Mouse (Mus musculus) hindbrain, embryonic 12.5 days (tissue): ENCODE results near the gene Pknox1. TPM values are rescaled to one million over a fixed set of nuclear protein-coding genes. Genes with fewer than 3 reads are reported as not detected.
A peak's percentile ranks its signal among the peaks of the same experiment; 100 is the strongest.

ENCODE experiments used
- ATAC-seq: fragments of 200-750 bp; cut with Nextera tagmentation; 2 replicates; pipeline ENCODE4 v1.8.0; 2017; ENCODE audit warnings: moderate TSS enrichment; ENCODE audit not compliant: low FRiP score
- H3K27ac ChIP-seq: fragments of 300-500 bp; sonication (generic); 2 replicates; pipeline ENCODE4 v1.5.1; 2016; ENCODE audit warnings: mild to moderate bottlenecking
- H3K27me3 ChIP-seq: fragments of 300-500 bp; sonication (generic); 2 replicates; pipeline ENCODE4 v1.6.1; 2016; ENCODE audit warnings: mild to moderate bottlenecking
- H3K36me3 ChIP-seq: fragments of 300-500 bp; sonication (generic); 2 replicates; pipeline ENCODE4 v1.6.1; 2016; ENCODE audit warnings: mild to moderate bottlenecking
- H3K4me1 ChIP-seq: fragments of 300-500 bp; sonication (generic); 2 replicates; pipeline ENCODE4 v1.6.1; 2016
- H3K4me2 ChIP-seq: fragments of 300-500 bp; sonication (generic); replicated peaks from 2 replicates; pipeline ENCODE4 v1.6.1; 2016; ENCODE audit warnings: mild to moderate bottlenecking
- H3K4me3 ChIP-seq: fragments of 300-500 bp; sonication (generic); 2 replicates; pipeline ENCODE4 v1.5.1; 2016; ENCODE audit warnings: mild to moderate bottlenecking
- H3K9ac ChIP-seq: fragments of 300-500 bp; sonication (generic); 2 replicates; pipeline ENCODE4 v1.6.1; 2016; ENCODE audit warnings: mild to moderate bottlenecking, moderate library complexity
- H3K9me3 ChIP-seq: fragments of 300-500 bp; sonication (generic); replicated peaks from 2 replicates; pipeline ENCODE4 v1.6.1; 2016; ENCODE audit warnings: mild to moderate bottlenecking
- WGBS: fragments of 180-500 bp; shearing (Covaris S2); methylation state at CpG from one replicate; pipeline ENCODE4 v1.1.7; 2016; 5-methylcytosine and 5-hydroxymethylcytosine counted together
- polyA plus RNA-seq: library from polyadenylated mRNA; unstranded; fragments of >200 nt; fragmentation: Nextera tagmentation; extraction: Ambion mirVana; gene quantifications from 2 replicates; pipeline ENCODE4 v1.2.1, GENCODE M21; 2016

Pknox1 gene
- polyA plus RNA-seq, 1 experiment from 2014 or later, result 39.8 TPM

DNA sequence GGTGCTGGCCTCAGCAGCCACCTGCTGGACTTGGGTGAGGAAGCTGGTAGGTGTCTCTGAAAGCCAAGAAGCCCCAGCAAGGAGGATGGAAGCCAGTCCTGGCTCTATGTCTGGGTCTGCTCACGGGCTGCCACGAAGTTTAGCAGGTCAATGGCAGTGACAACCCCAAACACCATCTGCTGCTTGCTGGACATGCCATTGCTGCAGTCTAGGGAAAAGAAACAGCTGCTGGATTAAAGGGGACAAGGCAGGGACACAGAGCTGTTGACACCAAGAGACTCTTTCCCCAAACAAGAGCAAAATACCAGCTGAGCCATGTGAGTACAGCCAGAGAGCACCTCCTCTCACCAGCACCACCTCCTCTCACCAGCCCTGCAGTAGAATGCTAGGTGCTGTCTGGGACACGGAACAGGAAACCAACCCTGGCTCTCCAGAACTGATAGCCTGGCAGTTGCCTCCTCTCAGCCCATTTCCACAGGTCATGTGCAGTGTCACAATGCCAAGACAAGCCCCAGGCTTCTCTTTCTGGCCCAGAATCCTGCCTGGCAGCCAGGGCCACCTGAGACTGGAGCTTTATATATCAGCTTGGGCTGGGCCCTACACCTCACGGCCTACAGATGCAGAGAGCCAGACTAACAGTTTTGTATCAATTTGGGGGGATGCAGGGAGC is 48.7 kb downstream of the Pknox1 start:
- 86% methylated on average over 4 of the region's 4 CpGs for WGBS
- no peak for ATAC-seq

DNA sequence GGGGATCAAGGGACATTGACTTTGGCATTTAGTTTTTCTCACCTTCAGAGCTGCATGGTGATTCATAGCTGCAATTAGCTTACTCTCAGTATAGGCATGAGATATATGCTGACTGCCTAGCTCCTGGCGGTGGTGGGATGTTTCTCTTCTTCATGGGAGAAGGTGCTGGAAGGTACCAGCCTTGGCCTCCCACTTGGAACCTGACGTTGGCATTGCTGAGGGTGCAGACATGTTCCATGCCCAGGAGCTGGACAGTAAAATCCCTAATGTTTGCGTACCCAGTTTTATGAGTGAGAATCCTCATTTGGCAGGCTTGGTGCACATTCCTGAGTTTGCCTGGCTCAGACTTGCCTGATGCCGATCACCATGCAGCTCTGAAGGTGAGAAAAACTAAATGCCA is 58.6 kb downstream of the Pknox1 start:
- Histone ChIP-seq H3K9me3 (no peaks in the 10 kb centered on the region), H3K4me1 (no peaks in the 10 kb centered on the region), H3K4me3 (no peak overlapping the region), H3K4me2 (no peak overlapping the region), H3K27me3 (no peaks in the 10 kb centered on the region), H3K27ac (no peak overlapping the region), H3K36me3 (no peaks in the 10 kb centered on the region), H3K9ac (no peak overlapping the region)
- ATAC-seq, result no peak
- 88% methylated on average over 4 of the region's 4 CpGs for WGBS

More for the DNA sequence above, 48.7 kb downstream of the Pknox1 start:
- Histone ChIP-seq H3K4me3 (no peak overlapping the region), H3K4me1 (0 out of 2 replicates have a peak, but pooled peaks cover 2% of the 10 kb centered on the region), H3K27ac (no peak overlapping the region), H3K27me3 (no peaks in the 10 kb centered on the region), H3K4me2 (no peak overlapping the region), H3K9ac (no peak overlapping the region), H3K9me3 (no peaks in the 10 kb centered on the region), H3K36me3 (no peaks in the 10 kb centered on the region)

DNA sequence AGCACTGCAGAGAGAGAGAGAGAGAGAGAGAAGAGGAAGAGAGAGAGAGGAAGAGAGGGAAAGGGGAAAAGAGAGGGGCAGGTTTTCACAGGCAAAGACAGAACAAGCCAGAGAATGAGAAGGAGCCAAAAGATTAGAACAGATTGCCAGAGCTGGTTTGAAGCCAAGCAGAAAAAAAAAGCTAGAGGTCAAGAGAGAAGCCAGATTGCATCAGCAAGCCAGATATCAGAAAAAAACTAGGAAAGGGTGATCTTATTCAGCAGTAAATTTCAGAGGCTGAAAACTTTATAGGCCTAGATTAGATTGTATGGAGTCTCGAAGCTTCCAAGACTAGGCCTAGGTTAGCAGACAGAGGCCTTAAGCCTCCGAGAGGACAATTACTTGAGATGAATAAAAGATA is 63.4 kb downstream of the Pknox1 start:
- Histone ChIP-seq H3K36me3 (no peaks in the 10 kb centered on the region), H3K4me2 (no peak overlapping the region), H3K27me3 (no peaks in the 10 kb centered on the region), H3K9me3 (no peaks in the 10 kb centered on the region), H3K27ac (no peak overlapping the region), H3K4me3 (no peak overlapping the region), H3K9ac (no peak overlapping the region), H3K4me1 (no peaks in the 10 kb centered on the region)
- WGBS, result 93% methylated on average over 2 of the region's 2 CpGs
- no peak for ATAC-seq

DNA sequence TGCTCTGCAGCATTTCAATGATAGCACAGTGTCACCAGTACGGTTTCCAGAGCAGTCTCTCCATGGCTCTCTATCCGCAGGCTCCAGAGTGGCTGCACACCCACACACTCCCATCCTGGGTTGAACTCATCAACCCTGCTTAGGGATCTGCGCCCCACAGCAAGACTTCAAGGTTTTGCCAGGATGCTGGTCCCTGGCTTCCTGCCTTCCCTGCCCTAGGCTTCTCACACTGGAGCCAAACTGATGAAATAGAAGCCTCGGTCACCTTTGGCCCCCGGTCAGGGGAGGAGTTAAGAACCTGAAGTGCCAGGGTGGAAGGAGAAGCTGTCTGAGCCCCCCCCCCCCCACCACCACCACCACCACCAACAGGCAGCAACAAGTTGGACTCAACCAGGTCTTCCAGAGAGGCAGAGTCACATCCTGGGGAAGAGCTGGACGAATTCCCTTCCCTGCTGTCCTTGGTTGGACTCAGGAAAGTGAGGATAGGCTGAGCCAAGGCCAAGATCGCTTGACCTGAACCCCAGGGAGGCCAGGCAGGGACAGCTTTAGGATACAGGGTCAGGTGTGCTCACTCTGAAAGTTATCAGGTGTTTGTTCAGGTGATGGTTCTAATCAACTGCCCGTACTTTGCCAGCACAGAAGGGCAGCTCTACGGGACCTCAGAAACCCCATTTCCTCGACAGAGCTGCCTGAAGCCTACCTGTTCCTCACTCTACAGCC is 66.7 kb downstream of the Pknox1 start:
- Histone ChIP-seq H3K27ac (no peak overlapping the region), H3K27me3 (peaks cover 17% of the 10 kb centered on the region), H3K4me2 (no peak overlapping the region), H3K4me3 (no peak overlapping the region), H3K9ac (no peak overlapping the region), H3K4me1 (peaks cover 2% of the 10 kb centered on the region), H3K36me3 (no peaks in the 10 kb centered on the region), H3K9me3 (no peaks in the 10 kb centered on the region)
- 79% methylated on average over 10 of the region's 10 CpGs for WGBS
- ATAC-seq, result no peak

GRCm38 (mm10) chr17:31633007-31633406 is 68.5 kb downstream of the Pknox1 start:
- H3K4me3 ChIP-seq, result no peak overlapping the region
- no peaks in the 10 kb centered on the region for H3K9me3 ChIP-seq
- WGBS, result 63% methylated on average over 6 of the region's 6 CpGs
- H3K9ac ChIP-seq, result no peak overlapping the region
- H3K36me3 ChIP-seq, result no peaks in the 10 kb centered on the region
- H3K4me2 ChIP-seq, result no peak overlapping the region
- no peak for ATAC-seq
- H3K4me1 ChIP-seq, result peaks cover 17% of the 10 kb centered on the region
- peaks cover 34% of the 10 kb centered on the region for H3K27me3 ChIP-seq
- H3K27ac ChIP-seq, result no peak overlapping the region

GRCm38 (mm10) chr17:31634896-31635295 is 70.4 kb downstream of the Pknox1 start:
- no peaks in the 10 kb centered on the region for H3K36me3 ChIP-seq
- no peak overlapping the region for H3K9ac ChIP-seq
- 73% methylated on average over 5 of the region's 5 CpGs for WGBS
- peaks cover 34% of the 10 kb centered on the region for H3K27me3 ChIP-seq
- H3K9me3 ChIP-seq, result no peaks in the 10 kb centered on the region
- H3K4me2 ChIP-seq, result no peak overlapping the region
- H3K27ac ChIP-seq, result no peak overlapping the region
- ATAC-seq, result no peak
- no peak overlapping the region for H3K4me3 ChIP-seq
- H3K4me1 ChIP-seq, result peaks cover 18% of the 10 kb centered on the region

DNA sequence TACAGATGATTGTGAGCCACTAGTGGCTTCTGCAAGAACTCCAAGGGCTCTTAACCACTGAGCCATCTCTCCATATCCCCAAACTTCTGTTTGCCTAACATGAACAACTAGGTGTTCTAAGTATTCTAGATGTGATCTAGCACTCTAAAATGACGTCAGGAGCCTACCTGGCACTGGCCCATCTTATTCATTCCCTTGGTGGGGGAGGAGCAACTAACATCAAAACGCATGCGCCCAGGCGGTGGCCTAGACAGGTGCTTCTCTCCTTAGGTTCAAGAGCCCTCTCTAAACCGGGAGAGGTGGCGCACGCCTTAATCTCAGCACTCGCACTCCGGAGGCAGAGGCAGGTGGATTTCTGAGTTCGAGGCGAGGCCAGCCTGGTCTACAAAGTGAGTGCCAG is 71.2 kb downstream of the Pknox1 start:
- H3K36me3 ChIP-seq, result no peaks in the 10 kb centered on the region
- no peak overlapping the region for H3K9ac ChIP-seq
- H3K9me3 ChIP-seq, result no peaks in the 10 kb centered on the region
- peaks cover 34% of the 10 kb centered on the region for H3K27me3 ChIP-seq
- WGBS, result 59% methylated on average over 11 of the region's 11 CpGs
- ATAC-seq, result no peak
- no peak overlapping the region for H3K4me3 ChIP-seq
- H3K4me2 ChIP-seq, result no peak overlapping the region
- H3K27ac ChIP-seq, result no peak overlapping the region
- peaks cover 18% of the 10 kb centered on the region for H3K4me1 ChIP-seq

DNA sequence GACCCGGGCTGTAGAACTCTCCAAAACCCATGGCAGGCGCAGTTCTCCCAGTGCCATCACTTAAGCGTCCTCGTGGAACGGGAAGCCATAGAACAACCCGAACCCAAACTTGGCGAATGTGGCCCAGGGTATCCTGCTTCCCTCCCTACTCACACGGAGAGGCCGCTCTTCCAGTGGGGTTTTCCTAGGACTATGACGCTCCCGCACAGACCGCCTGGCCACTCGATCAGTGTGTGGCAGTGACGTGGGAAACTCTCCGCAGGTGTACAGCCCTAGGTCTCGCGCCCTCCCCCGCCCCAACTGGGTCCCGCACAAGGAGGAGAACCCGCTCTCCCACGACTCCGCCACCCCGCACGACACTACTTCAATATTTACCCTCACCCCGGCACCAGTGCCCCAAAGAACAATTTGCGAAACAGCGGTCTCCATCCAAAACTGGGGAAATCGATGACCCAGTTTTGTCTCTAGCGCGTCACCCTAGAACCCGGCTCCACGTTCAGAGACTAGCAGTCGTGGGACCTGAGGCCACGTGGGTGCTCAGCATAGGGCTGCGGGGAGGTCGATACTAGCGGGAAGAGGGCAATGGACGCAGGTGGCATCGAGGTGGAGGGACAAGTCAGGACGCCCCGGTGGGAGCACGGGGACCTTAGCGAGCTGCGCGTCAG is 71.9 kb downstream of the Pknox1 start:
- H3K9ac ChIP-seq, result peak overlapping the region; percentile 57
- ATAC-seq, result peak; percentile 51; the same call in 1 of the 2 replicates
- H3K27ac ChIP-seq, result no peak overlapping the region
- H3K4me1 ChIP-seq, result peaks cover 18% of the 10 kb centered on the region
- peak overlapping the region; percentile 90 for H3K4me2 ChIP-seq
- H3K27me3 ChIP-seq, result peaks cover 34% of the 10 kb centered on the region
- H3K36me3 ChIP-seq, result no peaks in the 10 kb centered on the region
- WGBS, result 5% methylated on average over 45 of the region's 45 CpGs
- peak overlapping the region; percentile 48 for H3K4me3 ChIP-seq
- no peaks in the 10 kb centered on the region for H3K9me3 ChIP-seq

DNA sequence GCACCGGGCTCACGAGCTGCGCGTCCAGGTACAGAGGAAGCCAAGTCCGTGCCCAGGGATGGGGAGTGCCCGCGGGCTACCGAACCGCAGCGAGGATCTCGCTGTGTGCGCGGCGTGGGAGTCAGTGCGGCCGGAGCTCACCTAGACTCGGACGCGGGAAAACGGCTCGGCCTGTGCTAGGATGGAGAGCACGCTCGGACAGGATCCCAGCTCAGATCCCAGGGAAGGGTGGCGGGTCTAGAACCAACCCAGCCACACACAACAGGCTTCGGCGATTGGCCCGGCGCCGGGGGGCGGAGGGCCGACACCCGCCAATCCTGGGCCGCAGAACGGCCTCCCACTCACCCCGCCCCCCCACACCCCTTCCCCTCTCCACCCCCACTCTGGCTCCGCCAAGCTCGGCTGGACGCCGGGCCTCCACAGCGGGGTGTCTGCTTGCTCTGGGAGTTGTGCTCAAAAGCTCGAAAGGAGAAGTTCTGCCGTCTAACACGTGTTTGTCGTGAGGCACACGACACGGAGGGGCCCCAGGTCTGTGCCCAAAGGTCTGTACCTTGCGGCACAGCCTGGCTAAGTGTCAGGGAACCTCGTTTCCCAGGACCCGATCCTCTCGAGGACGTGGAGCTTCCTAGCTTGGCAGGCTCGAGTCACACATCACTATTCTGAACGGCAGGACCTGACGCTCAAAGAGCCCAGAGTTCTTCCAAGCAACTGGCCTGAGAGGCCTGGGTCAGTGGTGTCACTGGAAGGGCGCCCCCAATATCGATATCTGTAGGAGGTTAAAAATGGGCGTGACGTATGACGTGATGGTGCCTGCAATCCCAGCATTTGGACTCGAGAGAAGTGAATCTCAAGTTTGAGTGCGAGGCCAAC is 72.6 kb downstream of the Pknox1 start, which contains the start of gene Cbs:
Cbs (minus strand) TSS at position 297 of the 870 bp plus-strand sequence.
- Histone ChIP-seq H3K4me1 (peaks cover 18% of the 10 kb centered on the region), H3K36me3 (no peaks in the 10 kb centered on the region), H3K9ac (peak within 1 kb of the TSS; percentile 57), H3K27ac (no peak within 1 kb of the TSS), H3K9me3 (no peaks in the 10 kb centered on the region), H3K4me3 (peak within 1 kb of the TSS; percentile 48), H3K27me3 (peaks cover 34% of the 10 kb centered on the region), H3K4me2 (peak within 1 kb of the TSS; percentile 90)
- WGBS, result 3% methylated on average over 60 of the region's 61 CpGs
- peak; percentile 91 for ATAC-seq

- Histone ChIP-seq H3K9ac (no peak overlapping the region), H3K9me3 (no peaks in the 10 kb centered on the region), H3K4me1 (peaks cover 18% of the 10 kb centered on the region), H3K4me3 (no peak overlapping the region), H3K27ac (no peak overlapping the region), H3K27me3 (peaks cover 34% of the 10 kb centered on the region), H3K36me3 (no peaks in the 10 kb centered on the region), H3K4me2 (no peak overlapping the region)
- WGBS, result 59% methylated on average over 9 of the region's 9 CpGs
- ATAC-seq, result no peak
These were observed 73.5 kb downstream of the Pknox1 start for GRCm38 (mm10) chr17:31637866-31638570.

DNA sequence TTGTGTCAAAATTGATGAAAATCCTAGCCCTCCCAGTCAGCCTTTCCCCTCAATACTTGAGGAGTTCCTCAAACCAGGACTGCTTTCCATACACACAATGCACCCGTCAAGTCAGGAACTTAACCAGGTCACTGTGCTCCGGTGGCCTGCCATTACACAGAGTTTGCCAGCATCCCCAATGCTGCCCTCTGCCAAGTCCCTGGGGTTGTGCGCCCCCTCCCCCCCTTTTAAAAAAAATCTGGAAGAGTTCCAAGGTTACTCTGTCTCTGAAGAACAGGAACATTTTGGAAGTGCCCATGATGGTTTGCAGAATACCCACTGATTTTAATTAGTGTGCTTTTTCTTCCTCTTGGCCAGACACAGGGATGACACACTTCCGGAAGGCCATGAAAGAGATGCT is 75.1 kb downstream of the Pknox1 start:
- Histone ChIP-seq H3K9ac (no peak overlapping the region), H3K27ac (no peak overlapping the region), H3K36me3 (no peaks in the 10 kb centered on the region), H3K27me3 (peaks cover 32% of the 10 kb centered on the region), H3K4me3 (no peak overlapping the region), H3K4me2 (no peak overlapping the region), H3K9me3 (no peaks in the 10 kb centered on the region), H3K4me1 (peaks cover 18% of the 10 kb centered on the region)
- WGBS, result 71% methylated on average over 4 of the region's 4 CpGs
- ATAC-seq, result no peak
